9 mouse cellular contexts compared by ENCODE assay signal in the genomic region with DNA sequence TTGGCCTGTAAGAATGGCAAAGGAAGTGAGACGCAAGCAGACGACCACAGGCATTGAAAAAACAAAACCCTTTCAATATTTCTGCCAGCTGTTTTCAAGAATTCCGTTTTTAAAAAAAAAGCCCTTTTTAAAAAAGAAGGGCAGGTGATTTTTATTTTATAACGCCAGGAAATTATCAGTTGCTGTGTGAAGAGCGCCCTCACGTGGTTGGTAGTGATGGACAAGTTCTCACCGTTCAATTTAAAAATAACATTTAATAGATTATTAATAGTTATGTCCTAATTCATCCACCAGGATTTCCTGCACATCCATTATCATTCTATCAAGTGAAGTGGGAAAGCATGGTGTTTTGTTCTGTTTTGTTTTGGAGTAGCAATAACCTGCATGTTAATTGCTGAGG. TPM values are rescaled to one million over a fixed set of nuclear protein-coding genes. Genes with fewer than 3 reads are reported as not detected.
DNase-seq lines count a peak whose midpoint lies in the region; ATAC-seq lines count a peak whose summit lies in the region.
"Had no signal": no experiment of that assay in that cellular context is flagged by ENCODE, and none has a peak within 500 bp of the region (broad histone marks: within the 10 kb centered on the region; RNA-seq: fewer than 3 reads in every experiment).

No protein-coding gene starts in this region.

- no peaks in the 10 kb centered on the region for H3K9me3 ChIP-seq in heart, embryonic 10.5 days
- no peaks in the 10 kb centered on the region for H3K9me3 ChIP-seq in hindbrain, embryonic 13.5 days
- no peaks in the 10 kb centered on the region for H3K9me3 ChIP-seq in midbrain, embryonic 11.5 days (ENCODE audit: control insufficient read depth, low read length)

- H3K4me2 ChIP-seq in hindbrain, embryonic 13.5 days, result peak overlapping the region; percentile 67
- H3K4me2 ChIP-seq in midbrain, embryonic 11.5 days, result peak overlapping the region; percentile 62

- peak overlapping the region; percentile 55 for H3K9ac ChIP-seq in hindbrain, embryonic 13.5 days
- no peak overlapping the region for H3K9ac ChIP-seq in midbrain, embryonic 11.5 days (ENCODE audit: low read length)

- no peaks in the 10 kb centered on the region for H3K4me1 ChIP-seq in heart, embryonic 10.5 days
- H3K4me1 ChIP-seq in hindbrain, embryonic 13.5 days (replicated peaks), result peaks cover 53% of the 10 kb centered on the region
- H3K4me1 ChIP-seq in midbrain, embryonic 11.5 days (ENCODE audit: control insufficient read depth, insufficient read depth, low read length), result peaks cover 29% of the 10 kb centered on the region

- no peak overlapping the region for H3K27ac ChIP-seq in heart, embryonic 10.5 days
- H3K27ac ChIP-seq in hindbrain, embryonic 13.5 days, result no peak overlapping the region
- no peak overlapping the region for H3K27ac ChIP-seq in midbrain, embryonic 11.5 days (ENCODE audit: low read depth, low read length)
- H3K27ac ChIP-seq: macrophage had no signal

- no peak for ATAC-seq in hindbrain, embryonic 13.5 days (ENCODE audit: low FRiP score)
- no peak for ATAC-seq in midbrain, embryonic 11.5 days (ENCODE audit: low FRiP score)

- WGBS in heart, embryonic 10.5 days, result 12% methylated on average over 7 of the region's 7 CpGs
- WGBS in hindbrain, embryonic 13.5 days, result 14% methylated on average over 7 of the region's 7 CpGs
- WGBS in midbrain, embryonic 11.5 days, result 12% methylated on average over 7 of the region's 7 CpGs

- DNase-seq in heart, postnatal 4 days, result peak; percentile 9
- no peak for DNase-seq in heart, embryonic 10.5 days (ENCODE audit: low spot score)
- DNase-seq in cerebellum, adult 18-20 months, result peak; percentile 70 to 86
- DNase-seq in midbrain, embryonic 11.5 days (ENCODE audit: low spot score, missing footprints), result peak; percentile 94
- no peak for DNase-seq in spleen, adult 18-20 months
- DNase-seq in c-Kit-positive CD71-positive TER-119-positive erythroid progenitor cells, embryonic 14.5 days (ENCODE audit: low spot score), result no peak
- no peak for DNase-seq in heart, adult 9 months (ENCODE audit: low spot score in 2 of 2)

- no peaks in the 10 kb centered on the region for H3K36me3 ChIP-seq in heart, embryonic 10.5 days
- H3K36me3 ChIP-seq in hindbrain, embryonic 13.5 days, result no peaks in the 10 kb centered on the region
- H3K36me3 ChIP-seq in midbrain, embryonic 11.5 days (ENCODE audit: control insufficient read depth, insufficient read depth, low read length), result no peaks in the 10 kb centered on the region

- H3K4me3 ChIP-seq in heart, embryonic 10.5 days, result no peak overlapping the region
- H3K4me3 ChIP-seq in hindbrain, embryonic 13.5 days, result peak overlapping the region; percentile 72
- H3K4me3 ChIP-seq in midbrain, embryonic 11.5 days (ENCODE audit: low read depth, low read length), result 0 out of 2 replicates have a peak overlapping the region, but pooled peaks have one; percentile 4

- peaks cover 21% of the 10 kb centered on the region for H3K27me3 ChIP-seq in heart, embryonic 10.5 days (ENCODE audit: insufficient read depth, poor library complexity, severe bottlenecking)
- H3K27me3 ChIP-seq in hindbrain, embryonic 13.5 days, result no peaks in the 10 kb centered on the region
- H3K27me3 ChIP-seq in midbrain, embryonic 11.5 days (ENCODE audit: control insufficient read depth, insufficient read depth, low read length), result no peaks in the 10 kb centered on the region

RNA-seq across cellular contexts. Expression of a gene that starts 2.7 kb away (rescaled TPM):
- under 1 TPM; 0.07 to 0.18 TPM for total RNA-seq in heart, postnatal 4 days (2021)
- polyA plus RNA-seq in heart, embryonic 10.5 days (2016; fragmentation: Nextera tagmentation; extraction: Ambion mirVana), result 0.15 and 0.43 TPM in 2 replicates
- polyA plus RNA-seq in hindbrain, embryonic 13.5 days (2015; fragmentation: Nextera tagmentation; extraction: Ambion mirVana), result 41.2 and 42.0 TPM in 2 replicates
- polyA plus RNA-seq in midbrain, embryonic 11.5 days (2014; fragmentation: Nextera tagmentation; extraction: Ambion mirVana), result 11.5 and 13.2 TPM in 2 replicates
- polyA plus RNA-seq: macrophage had no signal

Comparison
In these comparisons a context has a peak if more than half of its experiments do, and no peak if none do; other contexts are left out.
1. DNase-seq: peak in heart, postnatal 4 days (single experiment), cerebellum, adult 18-20 months (2 of 2) and midbrain, embryonic 11.5 days (single experiment); none in heart, embryonic 10.5 days (single experiment), spleen, adult 18-20 months (0 of 2), c-Kit-positive CD71-positive TER-119-positive erythroid progenitor cells, embryonic 14.5 days (single experiment) and heart, adult 9 months (0 of 2).